Mouse (Mus musculus): ENCODE results near the gene Sec14l5. TPM values are rescaled to one million over a fixed set of nuclear protein-coding genes. Genes with fewer than 3 reads are reported as not detected.
"Not testable (repeated sequence)": the region's sequence is repeated elsewhere in the genome, so short reads cannot be mapped to it uniquely, and the experiment has no call there.

The Sec14l5 gene
- total RNA-seq, 2 experiments from 2014 or later, result 9.5 to 10.3 TPM

DNA sequence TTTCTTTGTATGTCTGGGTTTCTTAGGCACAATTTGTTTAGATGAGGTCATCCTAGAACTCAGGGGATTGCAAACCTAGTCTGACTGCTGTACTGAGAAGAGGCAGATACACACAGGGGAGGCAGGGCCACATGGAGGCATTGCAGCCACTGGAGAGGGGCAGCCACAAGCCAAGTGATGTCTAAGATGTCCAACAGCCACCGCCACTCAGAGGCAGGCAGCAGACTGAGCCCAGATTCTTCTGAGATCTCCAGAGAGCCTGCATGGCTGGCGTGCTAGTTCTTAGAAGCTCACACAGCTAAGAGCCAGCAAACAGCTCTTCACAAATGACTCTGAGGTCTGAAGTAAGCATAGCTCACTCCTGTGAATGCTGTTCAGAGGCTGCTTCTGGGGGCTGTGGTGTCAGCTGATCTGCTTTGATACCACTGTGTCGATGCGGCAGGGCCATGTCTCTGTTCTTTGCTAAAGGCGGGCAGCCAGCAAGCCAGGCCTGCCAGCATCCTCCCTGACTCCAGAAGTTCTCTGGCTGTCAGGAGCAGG, 58.6 kb downstream of the Sec14l5 start:
- intact Hi-C loops (cut with DNase I), result no loop called here
- DNase-seq, result no peak

DNA sequence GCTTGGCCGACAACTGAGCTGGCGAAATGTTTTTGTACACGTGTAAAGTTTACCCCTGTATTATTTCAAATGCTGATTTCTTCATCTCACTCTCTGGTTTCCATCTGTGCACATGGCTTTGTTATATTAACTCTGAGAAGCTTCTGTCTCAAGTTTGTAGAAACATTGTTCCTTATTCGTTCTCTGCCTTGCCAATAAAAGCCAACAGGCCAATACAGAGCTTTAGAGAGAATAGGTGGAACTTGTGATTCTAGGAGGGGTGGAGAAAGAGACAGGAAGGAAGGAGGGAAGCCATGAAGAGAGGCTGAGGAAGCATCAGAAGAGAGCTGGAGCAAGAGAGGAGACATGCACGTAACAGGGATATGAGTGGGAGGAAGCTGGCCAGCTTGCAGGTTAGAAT, 59.1 kb downstream of the Sec14l5 start:
- DNase-seq, result no peak
- intact Hi-C loops (cut with DNase I), result no loop called here

DNA sequence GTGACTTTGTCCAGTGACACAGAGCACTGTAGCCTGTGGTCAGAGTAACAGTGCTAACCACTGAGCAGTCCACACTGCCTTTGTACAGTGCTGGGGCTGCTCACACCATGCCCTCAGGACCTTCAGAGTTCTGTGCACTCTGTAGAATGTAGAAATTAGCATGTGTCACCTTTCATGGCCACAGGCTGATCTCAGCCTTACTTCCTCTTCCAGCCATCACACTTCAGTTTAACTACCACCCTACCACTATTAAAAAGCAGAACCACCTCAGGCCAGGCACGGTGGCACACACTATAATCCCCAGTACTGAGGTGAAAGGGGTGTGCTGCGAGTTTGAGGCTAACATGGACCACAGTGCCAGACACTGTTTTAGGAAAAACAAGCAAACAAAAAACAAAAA, 63.5 kb downstream of the Sec14l5 start:
- intact Hi-C loops (cut with DNase I), result no loop called here
- DNase-seq, result no peak

DNA sequence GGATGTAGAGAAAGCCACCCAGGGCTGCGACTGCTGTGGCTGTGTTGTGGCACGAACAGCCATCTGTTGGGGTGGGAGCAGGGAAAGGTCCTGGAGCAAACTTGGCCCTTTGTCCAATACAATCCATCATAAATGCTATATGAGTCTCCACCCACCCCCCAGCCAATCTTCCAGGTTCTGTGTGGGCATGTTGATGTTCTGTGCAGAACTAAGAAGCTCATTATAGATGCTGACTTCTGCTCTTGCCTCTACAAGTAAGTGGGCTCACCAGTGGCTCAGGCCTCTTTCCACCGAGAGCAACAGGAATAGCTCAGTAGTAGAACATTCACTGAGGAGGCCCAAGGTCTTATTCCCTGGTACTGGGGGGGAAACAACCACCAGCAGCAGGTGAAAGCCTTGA, 65.2 kb downstream of the Sec14l5 start:
- intact Hi-C loops (cut with DNase I), result no loop called here
- DNase-seq, result no peak

DNA sequence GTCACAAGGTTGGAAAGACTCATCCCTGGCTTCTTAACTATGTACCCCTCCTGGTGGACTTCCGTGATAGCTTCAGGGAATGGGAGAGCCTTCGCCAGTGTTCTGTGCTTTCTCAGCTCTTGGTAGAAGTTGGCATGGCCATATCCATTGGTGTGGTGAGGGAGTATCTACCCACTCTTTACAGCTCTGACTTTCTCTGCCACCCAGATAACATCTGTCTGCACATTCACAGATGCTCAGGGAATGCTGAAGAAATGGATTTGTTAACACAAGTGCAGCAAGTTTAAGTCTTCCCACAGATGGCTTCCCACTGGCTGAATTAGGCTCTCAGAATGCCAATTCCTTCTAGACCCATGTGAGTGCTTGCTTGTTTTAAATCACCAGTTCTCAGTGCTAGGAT, 67.2 kb downstream of the Sec14l5 start:
- DNase-seq, result no peak
- intact Hi-C loops (cut with DNase I), result no loop called here

DNA sequence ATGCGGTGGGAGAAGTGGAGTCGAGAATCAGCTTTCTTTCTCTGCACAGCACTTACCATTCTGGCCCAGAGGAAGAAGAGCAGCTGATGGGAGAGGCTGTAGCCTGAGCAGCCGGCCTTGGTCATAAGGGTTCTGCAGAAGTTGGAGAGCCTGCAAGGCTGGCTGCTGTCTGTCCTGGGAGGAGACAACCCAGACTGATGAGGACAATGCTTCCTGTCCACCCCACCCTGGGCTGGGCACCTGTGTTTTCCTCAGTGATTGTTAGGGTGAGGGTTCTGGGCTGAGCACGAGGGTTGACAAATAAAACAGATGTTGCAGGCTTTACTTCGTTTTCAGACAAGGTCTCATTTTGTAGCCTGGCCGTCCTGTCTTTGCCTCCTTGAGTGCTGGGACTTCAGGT, 69.8 kb downstream of the Sec14l5 start:
- no peak for DNase-seq
- intact Hi-C loops (cut with DNase I), result no loop called here

DNA sequence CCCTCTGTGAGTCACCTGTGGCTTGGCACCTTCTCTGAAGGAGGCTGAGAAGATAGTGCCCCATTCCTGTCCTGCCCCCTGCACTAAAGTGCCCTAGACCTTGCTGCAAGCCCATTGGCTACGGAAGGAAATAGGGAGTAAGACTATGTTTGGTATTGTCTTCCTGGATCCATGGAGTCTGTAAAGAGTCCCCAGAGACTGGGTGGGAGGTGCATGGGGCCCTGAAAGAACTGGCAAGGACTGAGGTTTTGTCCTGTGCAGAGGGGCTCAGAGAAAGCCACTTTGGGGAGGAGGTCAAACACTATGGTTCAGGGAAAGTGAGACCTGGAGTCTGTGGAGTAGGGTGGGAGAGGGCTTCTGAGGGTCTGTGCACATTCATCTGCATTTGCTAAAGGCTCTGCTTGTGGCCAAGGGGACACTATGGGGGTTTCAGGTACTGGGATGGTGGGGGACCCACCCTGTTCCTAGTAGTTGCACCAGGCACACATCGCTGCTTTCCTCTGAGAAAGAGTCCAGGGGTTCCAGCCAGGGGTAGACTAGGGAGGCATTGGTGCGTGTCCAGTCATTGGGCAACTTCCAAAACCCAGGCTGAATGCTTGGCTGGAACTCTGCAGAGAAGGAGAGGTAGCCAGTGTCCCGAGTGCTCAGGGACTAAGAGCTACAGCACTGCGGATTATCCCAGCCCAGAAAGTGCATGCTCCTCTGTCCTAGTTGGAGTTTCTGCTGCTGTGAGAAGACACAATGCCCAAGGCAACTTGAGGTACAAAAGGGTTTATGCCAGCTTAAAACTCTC, 70.6 kb downstream of the Sec14l5 start:
- no peak for DNase-seq
- intact Hi-C loops (cut with DNase I), result no loop called here

DNA sequence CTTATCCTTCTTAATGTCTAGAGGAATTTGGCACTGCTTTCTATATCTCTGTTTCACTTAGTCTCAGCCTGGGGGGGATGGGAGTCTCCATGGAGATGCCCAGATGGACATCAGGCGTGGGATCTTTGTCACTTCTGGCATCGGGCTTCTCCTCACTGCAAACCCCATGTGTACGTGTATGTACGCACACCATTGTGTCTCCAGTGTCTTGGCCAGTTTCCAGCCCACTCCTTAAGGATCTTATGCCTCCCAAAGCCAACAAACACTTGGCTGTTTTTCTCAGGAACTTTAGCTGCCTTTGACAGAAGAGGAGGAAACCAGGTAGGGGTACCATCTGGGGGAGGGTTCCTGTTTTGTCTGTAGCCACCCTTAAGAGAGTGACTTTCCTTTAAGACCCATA, 74.5 kb downstream of the Sec14l5 start:
- intact Hi-C loops (cut with DNase I), result no loop called here
- no peak for DNase-seq

DNA sequence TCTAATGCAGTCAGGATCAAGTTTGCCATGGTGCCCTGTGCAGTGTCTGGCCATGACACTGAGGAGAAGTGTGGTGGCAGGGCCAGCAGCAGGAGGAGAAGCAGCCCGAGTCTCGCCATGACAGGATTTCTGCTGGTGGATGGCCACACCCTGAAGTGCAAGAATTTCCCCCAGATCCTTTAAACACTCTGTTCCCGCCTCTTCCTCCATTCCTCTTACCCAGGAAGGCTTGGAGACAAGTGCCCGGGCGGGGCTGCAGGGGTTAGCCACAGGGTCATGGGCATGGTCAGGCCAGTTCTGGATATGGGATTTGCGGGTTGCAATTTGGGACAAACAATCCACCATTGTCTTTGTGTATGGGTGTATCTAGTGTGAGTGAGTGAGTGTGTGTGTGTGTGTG, 75.2 kb downstream of the Sec14l5 start, which contains the start of gene AU021092:
TSS of gene AU021092 (minus strand) at position 160 of the 400 bp plus-strand sequence.
- no peak for DNase-seq
- intact Hi-C loops (cut with DNase I), result no loop called here

DNA sequence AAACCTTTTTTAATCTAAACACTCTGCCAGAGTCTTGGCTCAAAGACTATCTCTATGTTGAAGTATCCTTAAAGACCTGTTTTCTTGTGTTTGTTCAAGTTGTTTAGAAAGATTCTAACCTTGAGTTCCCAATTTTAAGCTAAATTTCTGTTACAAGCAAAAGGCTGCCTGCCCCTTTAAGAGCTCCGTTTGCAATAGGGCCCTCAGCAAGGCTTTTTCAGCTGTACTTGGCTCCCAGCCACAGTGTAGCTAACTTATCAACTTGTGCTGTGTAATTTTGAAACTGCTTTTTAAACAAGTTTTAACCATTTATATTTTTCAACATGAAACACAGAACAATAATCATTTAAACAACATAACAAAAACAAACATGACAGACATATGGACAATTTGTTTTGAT, 79.6 kb downstream of the Sec14l5 start:
- intact Hi-C loops (cut with DNase I); DNase-seq: not testable (repeated sequence)

DNA sequence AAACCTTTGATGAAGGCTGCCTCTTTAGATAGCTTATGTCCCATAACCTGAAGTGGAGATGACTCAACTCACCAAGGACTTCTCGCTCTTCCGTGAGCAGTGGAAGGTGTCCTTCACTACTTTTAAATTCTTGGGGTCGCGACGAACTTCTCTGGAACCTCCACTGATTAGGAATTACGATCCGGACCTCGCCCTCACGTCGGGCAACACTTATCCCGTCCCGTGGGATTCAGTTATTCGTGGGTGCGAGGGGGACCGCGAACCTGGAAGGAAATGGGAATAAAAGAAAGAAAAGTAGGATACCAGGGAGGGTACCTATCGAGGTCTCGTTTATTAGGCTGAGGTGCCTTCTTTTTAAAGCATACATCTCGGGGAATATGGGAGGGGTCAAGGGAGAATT, 80.6 kb downstream of the Sec14l5 start:
- DNase-seq; intact Hi-C loops (cut with DNase I): not testable (repeated sequence)

DNA sequence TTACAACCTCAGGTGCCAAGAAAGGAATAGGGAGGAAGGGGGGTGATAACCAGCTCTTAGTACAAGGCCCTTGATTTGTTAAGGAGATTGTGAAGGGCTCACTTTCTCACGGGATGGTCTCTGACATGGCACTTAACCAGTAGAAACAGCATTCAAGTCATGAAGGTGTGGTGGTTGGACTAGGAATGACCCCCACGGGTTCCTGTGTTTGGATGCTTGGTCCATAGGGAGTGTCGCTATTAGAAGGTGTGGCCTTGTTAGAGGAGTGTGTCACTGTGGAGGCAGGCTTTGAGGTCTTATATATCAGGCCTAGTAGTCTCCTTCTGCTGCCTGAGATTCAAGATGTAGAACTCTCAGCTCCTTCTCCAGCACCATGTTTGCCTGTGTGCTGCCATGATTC, 81.2 kb downstream of the Sec14l5 start:
- intact Hi-C loops (cut with DNase I); DNase-seq: not testable (repeated sequence)

DNA sequence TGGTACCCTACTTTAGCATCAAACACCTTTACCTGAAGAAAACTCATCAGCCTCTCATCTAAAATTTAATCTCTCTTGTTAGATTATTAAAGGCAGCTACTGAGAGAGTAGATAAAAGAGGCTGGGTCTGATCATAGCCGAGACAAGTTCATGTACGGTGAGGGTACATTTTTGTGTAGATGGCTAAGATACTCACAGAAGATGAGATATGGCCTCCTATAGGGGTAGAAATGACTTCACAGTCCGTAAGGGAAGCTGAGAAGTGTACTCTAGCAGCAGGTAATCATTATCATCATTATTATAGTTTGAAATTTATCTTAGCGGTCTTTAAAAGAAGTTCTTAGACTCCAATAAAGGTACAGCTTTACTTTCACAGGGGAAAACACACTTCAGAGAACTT, 86.1 kb downstream of the Sec14l5 start:
- DNase-seq, result no peak
- intact Hi-C loops (cut with DNase I), result no loop called here

DNA sequence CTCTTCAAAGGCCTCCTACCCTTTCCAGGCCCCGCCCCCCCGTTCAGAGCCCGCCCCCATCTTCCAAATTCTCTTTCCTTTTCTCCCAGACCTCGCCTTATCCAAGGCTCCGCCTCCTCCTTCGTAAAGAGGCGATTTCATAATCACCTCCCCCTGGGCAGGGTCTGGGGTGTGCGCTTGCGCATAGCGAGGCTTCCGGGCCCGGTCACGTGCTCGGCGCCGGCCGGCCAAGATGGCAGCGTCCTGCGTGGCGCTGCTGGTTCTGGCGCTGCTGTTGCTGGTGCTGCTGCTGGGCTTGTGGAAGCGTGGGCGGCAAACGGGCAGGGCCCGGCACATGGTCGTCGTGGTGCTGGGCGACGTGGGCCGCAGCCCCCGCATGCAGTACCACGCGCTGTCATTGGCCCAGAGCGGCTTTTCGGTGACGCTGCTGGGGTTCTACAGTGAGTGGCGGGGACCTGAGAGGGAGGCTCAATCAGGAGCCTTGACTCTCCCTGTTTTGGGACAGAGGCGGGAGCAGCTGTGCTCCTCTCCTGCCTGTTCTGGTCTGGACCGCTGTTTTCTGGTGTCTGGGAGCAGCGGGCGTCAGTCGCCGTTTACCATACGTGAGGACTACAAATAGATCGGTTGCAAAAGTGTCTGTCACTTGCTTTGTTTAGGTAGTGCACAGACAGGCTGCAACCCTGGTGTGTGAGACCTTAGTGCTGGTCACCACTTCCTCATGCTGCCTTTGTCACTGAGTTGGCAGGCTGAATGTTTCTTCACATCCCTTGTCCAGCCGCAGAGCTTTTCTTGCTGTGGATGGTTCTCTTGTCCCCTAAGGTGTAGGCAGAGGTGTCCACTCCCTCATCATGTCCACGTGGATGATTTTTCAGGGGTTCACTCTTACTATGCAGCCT, 86.8 kb downstream of the Sec14l5 start, which contains the start of gene Alg1:
TSS of gene Alg1 (plus strand) at position 204 of the 896 bp plus-strand sequence.
- DNase-seq, result peak; percentile 87 to 93
- intact Hi-C loops (cut with DNase I), result no loop called here

Small RNAs within 50 kb of the gene (microRNA-seq; reads per million reads assigned to microRNA genes)
- gene Gm23689 (0 reads per million in 2 experiments), gene Gm26095 (0 reads per million in 2 experiments), gene Mir6364 (0 reads per million in 2 experiments)

Other genes starting within 250 kb of the Sec14l5 start
- gene Nudt16l1, start 208.3 kb upstream of the Sec14l5 start, total RNA-seq (2021), result 10 to 100 TPM; 12.4 to 12.8 TPM
- 10 to 100 TPM; 12.5 to 13.2 TPM for gene Anks3, start 182.9 kb upstream of the Sec14l5 start, total RNA-seq (2021)
- gene Sept12, start 149.3 kb upstream of the Sec14l5 start, total RNA-seq (2021), result not detected
- gene Smim22, start 139.8 kb upstream of the Sec14l5 start, total RNA-seq (2021), result not detected
- 1 to 10 TPM; 4.8 to 7.0 TPM for gene Rogdi, start 133.6 kb upstream of the Sec14l5 start, total RNA-seq (2021)
- gene Glyr1, start 97.2 kb upstream of the Sec14l5 start, total RNA-seq (2021), result 10 to 100 TPM; 31.5 to 31.9 TPM
- 10 to 100 TPM; 22.6 to 23.5 TPM for gene Ubn1, start 97.1 kb upstream of the Sec14l5 start, total RNA-seq (2021)
- gene Ppl, start 14.7 kb upstream of the Sec14l5 start, total RNA-seq (2021), result 1 to 10 TPM; 2.0 to 2.9 TPM
- gene Nagpa, start 56.9 kb downstream of the Sec14l5 start, total RNA-seq (2021), result 1 to 10 TPM; 6.5 to 6.7 TPM
- 1 to 10 TPM; 3.7 to 4.5 TPM for gene AU021092, start 75.2 kb downstream of the Sec14l5 start, total RNA-seq (2021)
- gene Alg1, start 86.5 kb downstream of the Sec14l5 start, total RNA-seq (2021), result 1 to 10 TPM; 8.6 to 9.8 TPM
- gene Eef2kmt, start 108.9 kb downstream of the Sec14l5 start, total RNA-seq (2021), result 1 to 10 TPM; 6.3 to 6.8 TPM